Mouse (Mus musculus) MEL (cell line): ENCODE measurements around the gene Cyth2. TPM values are rescaled to one million over a fixed set of nuclear protein-coding genes. Genes with fewer than 3 reads are reported as not detected.

ENCODE experiments used
- DNase-seq: peaks from one replicate; pipeline ENCODE4 v3.0.0; 2011; ENCODE audit warnings: low read depth, low spot score
- H3K27ac ChIP-seq: 2 replicates; pipeline ENCODE4 v1.5.1; 2012; ENCODE audit warnings: low read depth, mild to moderate bottlenecking, control low read depth, low read length, moderate library complexity; ENCODE audit not compliant: control insufficient read depth
- H3K27me3 ChIP-seq, 2 experiments: fragments of 150-350 bp in 1 of 2; sonication (generic) in 1 of 2; 2 replicates each; pipeline ENCODE4 v1.6.1; 2012; ENCODE audit warnings: low read length in 2 of 2, mild to moderate bottlenecking in 2 of 2, improper control_type of control experiment in 1 of 2, moderate library complexity in 1 of 2; ENCODE audit not compliant: insufficient read depth in 2 of 2, control insufficient read depth in 1 of 2
- H3K36me3 ChIP-seq, 2 experiments: 2 replicates each; pipeline ENCODE4 v1.6.1; 2012 to 2014; ENCODE audit warnings: low read length in 2 of 2, improper control_type of control experiment in 1 of 2, inconsistent platforms in 1 of 2, mild to moderate bottlenecking in 1 of 2; ENCODE audit not compliant: insufficient read depth in 2 of 2, control insufficient read depth in 1 of 2
- H3K4me1 ChIP-seq, 2 experiments: fragments of 150-350 bp in 1 of 2; sonication (generic) in 1 of 2; 2 replicates each; pipeline ENCODE4 v1.6.1; 2012; ENCODE audit warnings: low read length in 2 of 2, improper control_type of control experiment in 1 of 2, mild to moderate bottlenecking in 1 of 2; ENCODE audit not compliant: insufficient read depth in 2 of 2, control insufficient read depth in 1 of 2
- H3K4me3 ChIP-seq, 2 experiments: fragments of 150-350 bp in 1 of 2; sonication (generic) in 1 of 2; 2 replicates each; pipeline ENCODE4 v1.5.1; 2012; ENCODE audit warnings: low read depth in 2 of 2, low read length in 2 of 2, mild to moderate bottlenecking in 2 of 2, moderate library complexity in 2 of 2, control low read depth in 1 of 2, improper control_type of control experiment in 1 of 2; ENCODE audit not compliant: control insufficient read depth in 1 of 2, insufficient read depth in 1 of 2
- H3K79me2 ChIP-seq: 2 replicates; pipeline ENCODE4 v1.6.1; 2012; ENCODE audit warnings: mild to moderate bottlenecking, low read length, moderate library complexity; ENCODE audit not compliant: control insufficient read depth, poor library complexity, insufficient read depth
- H3K9ac ChIP-seq: 2 replicates; pipeline ENCODE4 v1.6.1; 2012; ENCODE audit warnings: low read depth, mild to moderate bottlenecking, control low read depth, low read length, moderate library complexity; ENCODE audit not compliant: control insufficient read depth, poor library complexity, severe bottlenecking
- H3K9me3 ChIP-seq: fragments of 150-350 bp; sonication (generic); replicated peaks from 2 replicates; pipeline ENCODE4 v1.6.1; 2012; ENCODE audit warnings: mild to moderate bottlenecking, low read length, improper control_type of control experiment, moderate library complexity; ENCODE audit not compliant: insufficient read depth
- CHD1 ChIP-seq: IDR thresholded peaks from 2 replicates; pipeline ENCODE4 v1.6.1; 2012; ENCODE audit warnings: low read depth, mild to moderate bottlenecking, inconsistent platforms, low read length, improper control_type of control experiment
- EP300 ChIP-seq, 2 experiments: IDR thresholded peaks; 2 replicates each; pipeline ENCODE4 v1.6.1; 2011; ENCODE audit warnings: improper control_type of control experiment in 2 of 2, low read length in 2 of 2, low read depth in 1 of 2, mild to moderate bottlenecking in 1 of 2
- GATA1 ChIP-seq: IDR thresholded peaks from 2 replicates; pipeline ENCODE4 v1.6.1; 2011; ENCODE audit warnings: low read depth, low read length, improper control_type of control experiment
- HCFC1 ChIP-seq: IDR thresholded peaks from 2 replicates; pipeline ENCODE4 v1.6.1; 2012; ENCODE audit warnings: low read depth, mild to moderate bottlenecking, inconsistent platforms, low read length, improper control_type of control experiment, moderate library complexity
- JUND ChIP-seq: IDR thresholded peaks from 2 replicates; pipeline ENCODE4 v1.6.1; 2011; ENCODE audit warnings: low read depth, mild to moderate bottlenecking, improper control_type of control experiment, low read length
- KAT2A ChIP-seq: conservative IDR thresholded peaks from 2 replicates; pipeline ENCODE4 v1.6.1; 2012; ENCODE audit warnings: low read depth, low read length, improper control_type of control experiment, inconsistent platforms
- MAX ChIP-seq: IDR thresholded peaks from 2 replicates; pipeline ENCODE4 v1.6.1; 2011; ENCODE audit warnings: low read length, improper control_type of control experiment
- MAZ ChIP-seq: IDR thresholded peaks from 2 replicates; pipeline ENCODE4 v1.6.1; 2012; ENCODE audit warnings: low read depth, mild to moderate bottlenecking, inconsistent platforms, low read length, improper control_type of control experiment
- MYB ChIP-seq: IDR thresholded peaks from 2 replicates; pipeline ENCODE4 v1.6.1; 2011; ENCODE audit warnings: mild to moderate bottlenecking, low read depth, low read length, improper control_type of control experiment
- MYC ChIP-seq: IDR thresholded peaks from 2 replicates; pipeline ENCODE4 v1.6.1; 2011; ENCODE audit warnings: low read depth, mild to moderate bottlenecking, low read length, improper control_type of control experiment, moderate library complexity
- POLR2A ChIP-seq, 2 experiments: IDR thresholded peaks; 2 replicates each; pipeline ENCODE4 v1.6.1; 2011 to 2012; ENCODE audit warnings: low read length in 2 of 2, mild to moderate bottlenecking in 2 of 2, control low read depth in 1 of 2, improper control_type of control experiment in 1 of 2, low read depth in 1 of 2, moderate library complexity in 1 of 2; ENCODE audit not compliant: control insufficient read depth in 1 of 2, insufficient read depth in 1 of 2, poor library complexity in 1 of 2
- POLR2AphosphoS5 ChIP-seq: IDR thresholded peaks from 2 replicates; pipeline ENCODE4 v1.6.1; 2012; ENCODE audit warnings: low read depth, borderline replicate concordance, mild to moderate bottlenecking, inconsistent platforms, low read length, moderate library complexity, mixed read lengths
- RAD21 ChIP-seq: IDR thresholded peaks from 2 replicates; pipeline ENCODE4 v1.6.1; 2011; ENCODE audit warnings: mild to moderate bottlenecking, low read depth, low read length, improper control_type of control experiment
- SIN3A ChIP-seq: IDR thresholded peaks from 2 replicates; pipeline ENCODE4 v1.6.1; 2012; ENCODE audit warnings: low read length, improper control_type of control experiment, inconsistent platforms
- TBP ChIP-seq: IDR thresholded peaks from 2 replicates; pipeline ENCODE4 v1.8.0; 2011; ENCODE audit warnings: low read depth, low read length, improper control_type of control experiment
- TCF12 ChIP-seq: IDR thresholded peaks from 2 replicates; pipeline ENCODE4 v1.6.1; 2014; ENCODE audit warnings: low read depth, mild to moderate bottlenecking, inconsistent platforms, low read length, improper control_type of control experiment, moderate library complexity
- UBTF ChIP-seq: IDR thresholded peaks from 2 replicates; pipeline ENCODE4 v1.6.1; 2012; ENCODE audit warnings: low read depth, mild to moderate bottlenecking, inconsistent platforms, low read length, improper control_type of control experiment, moderate library complexity, borderline replicate concordance; ENCODE audit not compliant: insufficient read depth
- ZC3H11A ChIP-seq: IDR thresholded peaks from 2 replicates; pipeline ENCODE4 v1.6.1; 2012; ENCODE audit warnings: low read depth, mild to moderate bottlenecking, inconsistent platforms, low read length, improper control_type of control experiment
- ZKSCAN1 ChIP-seq: IDR thresholded peaks from 2 replicates; pipeline ENCODE4 v1.6.1; 2012; ENCODE audit warnings: low read depth, mild to moderate bottlenecking, inconsistent platforms, low read length, improper control_type of control experiment, moderate library complexity
- ZMIZ1 ChIP-seq: IDR thresholded peaks from 2 replicates; pipeline ENCODE4 v1.6.1; 2012; ENCODE audit warnings: low read depth, mild to moderate bottlenecking, inconsistent platforms, low read length, improper control_type of control experiment, moderate library complexity
- ZNF384 ChIP-seq: IDR thresholded peaks from 2 replicates; pipeline ENCODE4 v1.6.1; 2012; ENCODE audit warnings: low read depth, mild to moderate bottlenecking, inconsistent platforms, low read length, improper control_type of control experiment
- polyA plus RNA-seq, 2 experiments: library from polyadenylated mRNA; stranded (reverse) in 1 of 2; unstranded in 1 of 2; fragments of >175 nt in 1 of 2; fragments of >200 nt in 1 of 2; gene quantifications; 2 replicates each; pipeline versions ENCODE4 v1.2.1 to v1.2.4; 2012; ENCODE audit warnings: low replicate concordance in 2 of 2, low read depth in 1 of 2; ENCODE audit not compliant: insufficient read length in 2 of 2, insufficient read depth in 1 of 2, missing spikeins in 1 of 2
- total RNA-seq: library from RNA; depleted of rRNA; stranded (reverse); fragments of 300-350 nt; gene quantifications from 2 replicates; pipeline ENCODE4 v1.2.3, GENCODE M21; 2012

The Cyth2 gene
- total and polyA plus RNA-seq, 3 experiments = 52.9 to 92.2 TPM; not detected in 1

DNA sequence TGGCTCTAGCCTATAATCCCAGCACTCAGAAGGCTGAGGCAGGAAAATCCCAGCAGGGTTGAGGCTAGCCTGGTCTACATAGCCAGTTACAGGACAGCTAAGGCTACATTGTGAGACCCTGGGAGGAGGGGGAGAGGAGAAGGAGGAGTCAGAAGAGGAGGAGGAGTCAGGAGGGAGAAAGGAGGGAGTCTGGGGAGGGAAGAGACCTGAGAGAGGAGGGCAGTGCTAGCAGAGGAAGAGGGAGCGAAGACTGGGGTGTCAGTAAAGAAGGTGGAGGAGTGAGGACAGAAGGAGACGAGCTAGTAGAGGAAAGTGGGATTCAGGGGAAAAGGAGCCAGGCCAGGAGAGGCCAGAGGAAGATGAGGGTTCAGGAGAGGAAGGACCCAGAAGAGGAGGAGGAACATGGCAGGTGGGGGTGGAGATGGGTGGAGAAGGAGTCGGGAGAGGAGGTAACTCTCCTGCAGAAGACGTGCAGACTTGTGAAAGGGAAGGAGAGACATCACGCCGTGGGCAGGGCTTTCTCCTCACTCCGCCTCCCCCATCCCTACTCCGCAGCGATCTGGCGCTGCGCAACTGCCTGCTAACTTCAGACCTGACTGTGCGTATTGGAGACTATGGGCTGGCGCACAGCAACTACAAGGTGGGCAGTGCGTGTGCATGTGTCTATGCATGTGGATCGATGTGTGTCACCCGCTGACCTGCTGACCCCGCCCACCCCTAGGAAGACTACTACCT lies 22.5 kb downstream of the Cyth2 start:
- no peak for DNase-seq
- H3K9ac ChIP-seq = no peak overlapping the region
- H3K27ac ChIP-seq = no peak overlapping the region
- peaks cover 0 to 1% of the 10 kb centered on the region in 2 experiments; a peak in 2 of 4 replicates for H3K27me3 ChIP-seq
- H3K36me3 ChIP-seq = no peaks in the 10 kb centered on the region
- H3K79me2 ChIP-seq = no peaks in the 10 kb centered on the region
- peaks cover 0 to 2% of the 10 kb centered on the region in 2 experiments; a peak in 1 of 4 replicates for H3K4me1 ChIP-seq
- TF ChIP-seq ZMIZ1 (no peak), TCF12 (no peak), EP300 (IDR thresholded peaks at IDR 0.05; ENCODE audit: low read depth in 1 of 2, low read length in 2 of 2) (no peak), MAZ (no peak), ZKSCAN1 (no peak), GATA1 (no peak), CHD1 (no peak), RAD21 (no peak)
- H3K9me3 ChIP-seq = no peaks in the 10 kb centered on the region
- no peak overlapping the region for H3K4me3 ChIP-seq

- Histone ChIP-seq H3K4me1 (no peaks in the 10 kb centered on the region), H3K9ac (no peak overlapping the region)
- no peak for DNase-seq
- no peak for TF ChIP-seq GATA1
- TF ChIP-seq MYB = no peak
- TF ChIP-seq TBP = no peak
- no peak for TF ChIP-seq KAT2A
- TF ChIP-seq POLR2A (IDR thresholded peaks at IDR 0.05; ENCODE audit: control insufficient read depth in 1 of 2, insufficient read depth in 1 of 2, low read depth in 1 of 2, low read length in 2 of 2, poor library complexity in 1 of 2) = no peak
- no peak for TF ChIP-seq UBTF
- TF ChIP-seq ZC3H11A = no peak
- no peak for TF ChIP-seq CHD1
- TF ChIP-seq HCFC1 = no peak
- no peak for TF ChIP-seq MAX
- no peak for TF ChIP-seq MYC
- no peak for TF ChIP-seq SIN3A
- TF ChIP-seq ZNF384 = no peak
- TF ChIP-seq JUND = no peak
- TF ChIP-seq POLR2AphosphoS5 = no peak
- TF ChIP-seq, all 39 proteins: peak for 0
- H3K36me3 ChIP-seq = no peaks in the 10 kb centered on the region
- H3K4me3 ChIP-seq = no peak overlapping the region
- H3K9me3 ChIP-seq = no peaks in the 10 kb centered on the region
- H3K79me2 ChIP-seq = no peaks in the 10 kb centered on the region
- no peak overlapping the region for H3K27ac ChIP-seq
- peaks cover 0 to 1% of the 10 kb centered on the region in 2 experiments; a peak in 2 of 4 replicates for H3K27me3 ChIP-seq
Observed at GRCm38 (mm10) chr7:45790721-45791120, 23.7 kb downstream of the Cyth2 start.
